Mouse (Mus musculus) adrenal gland, postnatal 14 days (tissue): ENCODE results near the gene Cyp2g1. TPM values are rescaled to one million over a fixed set of nuclear protein-coding genes. Genes with fewer than 3 reads are reported as not detected.
"Not testable (repeated sequence)": the region's sequence is repeated elsewhere in the genome, so short reads cannot be mapped to it uniquely, and the experiment has no call there.

Experiments
- DNase-seq: peaks from one replicate; pipeline ENCODE4 v3.0.0; 2021; ENCODE audit warnings: mixed read lengths
- long read RNA-seq, 2 experiments: library from polyadenylated mRNA; stranded (forward); transcript quantifications; one replicate each; pipeline ENCODE4 v2.0.0; 2021
- total RNA-seq: library from RNA; stranded (reverse); gene quantifications from 2 replicates; pipeline ENCODE4 v1.2.3, GENCODE M21; 2021

The Cyp2g1 gene
- total RNA-seq: 1.6 TPM in 1 of 2 replicates, not detected in the other
- long read RNA-seq, experiment 1: 0 reads
- long read RNA-seq, experiment 2: 0 reads

DNA sequence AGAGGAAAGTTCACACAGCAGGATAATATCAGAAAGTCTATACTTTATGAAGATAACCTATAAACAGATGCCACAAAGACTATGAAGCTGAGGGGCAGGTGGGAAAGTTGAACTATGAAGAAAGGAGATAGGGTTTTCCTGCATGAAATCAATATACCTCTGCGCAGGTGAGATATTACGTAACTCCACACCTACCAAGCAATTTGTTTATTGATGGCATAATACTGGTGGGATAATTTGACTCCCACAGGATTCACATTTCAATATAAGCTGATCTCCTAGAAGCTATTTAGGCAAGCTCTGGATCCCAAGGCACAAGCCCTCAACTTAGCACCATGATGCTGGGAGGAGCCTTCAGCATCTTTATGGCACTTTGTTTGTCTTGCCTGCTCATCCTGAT lies at the start of gene Cyp2g1:
TSS of gene Cyp2g1 (plus strand) at position 301 of the 400 bp plus-strand sequence.
- DNase-seq: no peak

DNA sequence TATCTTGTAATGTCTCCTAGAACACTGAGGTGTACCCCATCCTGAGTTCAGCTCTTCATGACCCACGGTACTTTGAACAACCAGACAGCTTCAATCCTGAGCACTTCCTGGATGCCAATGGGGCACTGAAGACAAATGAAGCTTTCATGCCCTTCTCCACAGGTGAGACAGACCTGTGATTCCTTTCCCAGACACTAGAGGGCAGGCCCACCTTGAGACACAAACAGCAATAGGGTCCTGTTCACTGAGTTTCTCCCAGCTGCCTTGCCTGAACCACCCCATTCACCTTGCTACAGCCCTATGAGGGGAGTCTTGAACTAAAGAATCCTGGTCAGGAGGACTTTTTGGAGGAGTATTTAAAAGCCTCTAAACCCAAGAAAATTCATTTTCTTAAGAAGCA lies 41.6 kb upstream of the Cyp2g1 start:
- DNase-seq: peak; percentile 28

DNA sequence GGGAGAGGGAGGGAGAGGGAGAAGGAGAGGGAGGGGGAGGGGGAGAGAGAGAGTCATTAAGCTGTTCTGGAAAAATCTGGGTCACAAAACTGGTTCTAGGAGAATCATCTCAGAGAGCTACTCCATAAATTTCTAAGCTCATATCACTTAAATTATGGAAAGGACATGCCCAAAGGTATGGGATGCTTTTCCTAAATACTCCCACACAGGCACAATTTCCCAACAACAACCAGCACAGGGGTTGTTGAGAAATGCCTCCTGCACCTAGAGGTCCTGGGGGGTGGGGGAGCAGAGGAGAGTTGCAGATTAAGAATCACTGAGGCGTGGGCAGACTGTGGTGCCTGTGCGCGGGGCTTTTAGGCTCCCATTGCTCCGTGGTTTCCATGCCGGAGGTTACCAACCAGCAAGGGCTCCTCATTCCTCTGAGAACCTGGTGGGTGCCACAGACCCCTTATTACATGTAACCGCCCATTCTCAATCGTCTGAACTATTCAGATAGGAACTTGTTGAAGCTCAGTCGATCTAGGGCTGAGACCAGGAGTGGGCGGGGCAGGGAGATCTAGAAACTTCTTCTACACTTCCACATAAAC lies 38.7 kb upstream of the Cyp2g1 start:
- no peak for DNase-seq

DNA sequence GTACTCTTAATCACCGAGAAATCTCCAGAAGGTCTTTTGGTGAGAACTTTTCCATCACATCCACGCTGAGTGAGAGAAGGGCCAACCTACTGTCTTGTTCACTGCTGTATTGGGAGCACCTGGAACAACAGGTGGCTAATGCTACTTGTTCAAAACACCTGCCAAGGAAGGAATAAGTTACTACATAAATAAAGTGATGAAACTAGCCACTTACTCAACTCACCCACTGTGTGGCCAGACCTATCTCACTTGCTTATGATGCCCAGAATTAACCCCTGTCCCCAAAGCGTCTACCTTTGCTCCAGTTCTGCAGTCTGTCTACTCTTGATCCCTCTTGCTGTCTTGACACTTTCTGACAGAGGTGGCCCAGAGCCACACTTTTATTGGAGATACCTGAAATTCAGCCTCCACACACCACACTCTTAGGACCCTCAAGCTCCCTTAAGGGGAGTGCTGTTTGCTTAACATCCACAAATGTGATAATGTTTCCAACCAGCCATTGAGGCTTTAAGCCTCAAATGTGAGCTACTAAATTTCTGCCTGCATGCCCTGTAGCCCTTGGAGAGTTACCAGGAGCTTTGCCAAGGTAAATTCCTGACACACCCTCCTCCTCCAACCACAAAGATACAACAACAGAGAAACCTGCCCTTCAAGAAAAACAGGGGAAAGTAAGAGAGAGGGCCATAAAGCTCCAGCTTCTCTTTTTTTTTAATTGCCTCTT lies 35.7 kb upstream of the Cyp2g1 start:
- no peak for DNase-seq

DNA sequence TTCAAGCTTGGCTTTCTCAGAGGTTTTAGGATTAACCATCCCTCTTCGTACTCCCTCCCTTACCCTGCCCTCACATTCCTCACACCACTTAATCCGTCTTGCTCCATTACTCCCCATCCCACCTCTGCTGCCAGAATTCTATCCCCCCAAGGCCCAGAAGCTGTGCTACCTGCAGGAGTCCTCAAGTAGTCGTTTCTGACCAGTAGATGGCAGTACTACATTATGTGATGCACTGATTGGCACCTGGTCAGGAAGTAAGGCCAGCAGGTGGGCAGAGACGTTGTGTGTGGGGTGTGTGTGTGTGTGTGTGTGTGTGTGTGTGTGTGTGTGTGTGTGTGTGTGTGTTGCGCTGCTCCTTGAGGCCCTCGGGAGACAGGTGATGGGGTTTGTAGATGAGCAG lies 32.8 kb upstream of the Cyp2g1 start:
- no peak for DNase-seq

DNA sequence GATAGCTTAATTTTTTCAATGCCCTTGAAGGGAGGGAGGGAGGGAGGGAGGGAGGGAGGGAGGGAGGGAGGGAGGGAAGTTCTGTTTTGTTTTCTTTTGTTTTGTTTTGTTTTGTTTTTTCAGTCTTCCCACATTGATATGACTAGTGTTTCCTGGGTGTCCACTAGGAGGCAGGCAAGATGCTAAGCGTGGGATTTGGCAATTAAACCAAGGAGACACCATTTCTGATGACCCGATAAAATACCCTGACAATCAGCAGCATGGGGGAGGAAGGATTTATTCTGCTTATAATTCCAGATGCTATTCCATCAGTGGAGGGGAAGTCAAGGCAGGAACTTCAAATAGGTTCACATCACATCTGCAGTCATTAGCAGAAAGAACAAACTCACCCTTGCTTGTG lies 30.9 kb upstream of the Cyp2g1 start:
- peak; percentile 14 for DNase-seq

DNA sequence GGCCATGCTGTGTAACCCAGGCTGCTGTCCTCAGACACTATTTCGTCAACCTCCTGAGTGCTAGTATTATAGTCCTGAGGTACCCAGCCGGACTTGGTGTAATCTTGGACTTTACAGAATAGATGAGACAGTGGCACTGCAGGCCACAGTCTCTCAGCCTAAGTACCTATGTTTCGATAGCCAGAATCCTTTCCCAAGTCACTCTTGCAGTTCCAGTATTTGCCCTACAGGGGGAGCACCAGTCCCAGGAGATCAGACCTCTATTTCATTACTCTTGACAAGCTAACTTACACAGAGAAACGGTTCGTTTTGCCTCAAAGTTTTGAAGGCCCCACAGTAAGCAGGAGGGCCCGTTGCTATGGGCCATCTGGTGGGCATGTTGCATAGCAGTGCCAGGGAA lies 30.2 kb upstream of the Cyp2g1 start:
- peak; percentile 74 for DNase-seq

DNA sequence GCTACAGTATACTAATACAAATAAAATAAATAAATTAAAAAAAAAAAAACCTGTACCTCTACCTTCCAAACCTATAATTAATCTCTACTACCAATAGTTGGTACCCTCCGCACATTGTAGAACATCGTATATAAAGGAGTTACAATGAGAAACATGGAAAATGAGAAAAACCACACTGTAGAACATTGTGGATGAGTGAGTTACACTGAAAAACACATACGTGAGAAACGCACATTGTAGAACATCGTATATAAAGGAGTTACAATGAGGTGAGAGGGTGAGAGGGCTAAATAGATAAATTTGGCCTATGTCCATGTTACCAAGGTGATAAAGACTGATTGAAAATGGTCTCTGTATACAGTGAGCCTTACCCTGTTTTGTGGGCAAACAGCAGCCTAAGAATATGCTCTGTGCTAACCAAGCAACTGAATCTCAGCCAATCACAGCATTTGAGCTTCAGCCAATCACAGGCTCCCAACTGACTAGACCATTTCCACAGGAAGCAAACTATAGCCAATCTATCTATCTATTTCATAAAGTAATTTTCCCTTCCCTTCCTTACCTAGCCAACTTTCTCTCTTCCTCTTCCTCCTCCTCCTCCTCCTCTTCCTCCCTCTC lies 28.8 kb upstream of the Cyp2g1 start:
- DNase-seq: no peak

DNA sequence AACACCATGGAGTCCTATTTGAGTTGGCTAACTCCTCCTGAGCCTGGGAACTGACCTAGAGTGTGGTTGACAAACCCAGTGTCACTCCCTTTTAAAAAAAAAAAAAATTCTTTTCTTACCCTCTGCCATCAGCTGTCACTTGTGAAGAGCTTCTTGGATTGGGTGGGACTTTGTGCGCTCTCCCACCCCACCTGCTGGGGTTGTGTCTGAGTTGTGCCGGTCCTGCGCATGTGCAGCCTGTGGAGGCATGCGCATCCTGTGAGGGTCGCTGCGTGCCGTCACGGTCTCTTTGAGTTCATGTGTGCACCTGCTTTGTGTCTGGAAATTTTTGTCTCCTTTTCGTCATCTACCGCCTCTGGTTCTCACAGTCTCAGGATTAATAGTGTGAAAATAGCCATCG lies 28.2 kb upstream of the Cyp2g1 start:
- no peak for DNase-seq

DNA sequence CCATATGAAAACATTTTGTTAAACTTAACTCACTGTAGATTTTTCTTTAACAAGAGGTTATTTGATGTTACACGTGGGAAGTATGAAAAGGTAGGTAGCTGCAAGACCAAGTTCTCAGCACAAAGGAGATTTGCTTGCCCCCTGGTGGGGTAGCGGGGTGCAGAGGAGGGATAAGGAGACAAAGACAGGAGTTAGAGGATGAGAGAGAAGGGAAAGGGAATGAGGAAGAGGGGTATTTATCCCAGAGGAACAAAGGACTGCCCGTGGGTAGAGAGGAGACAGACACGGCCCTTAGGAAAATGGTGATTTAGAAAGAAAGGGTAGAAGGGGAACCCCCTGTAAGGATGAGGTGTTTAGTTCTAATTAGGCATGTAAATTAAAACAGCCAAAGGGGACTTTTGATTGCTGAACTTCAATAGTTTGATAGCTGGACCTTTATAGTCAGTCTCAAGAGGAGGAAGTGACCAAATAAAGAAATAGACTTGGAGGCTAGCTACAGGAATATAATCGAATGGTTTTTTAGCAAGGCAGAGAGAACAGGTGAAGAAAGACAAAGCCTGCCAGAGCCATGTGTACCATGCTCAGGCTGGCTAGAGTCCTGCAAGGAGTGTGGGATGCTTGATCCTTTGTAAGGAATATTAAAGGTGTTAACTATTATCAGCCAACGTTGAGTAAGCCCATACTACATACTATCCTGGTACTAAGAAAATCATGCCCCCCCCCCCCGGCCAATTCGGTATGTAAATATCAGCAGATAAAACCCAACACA lies 27.5 kb upstream of the Cyp2g1 start:
- DNase-seq: no peak

DNA sequence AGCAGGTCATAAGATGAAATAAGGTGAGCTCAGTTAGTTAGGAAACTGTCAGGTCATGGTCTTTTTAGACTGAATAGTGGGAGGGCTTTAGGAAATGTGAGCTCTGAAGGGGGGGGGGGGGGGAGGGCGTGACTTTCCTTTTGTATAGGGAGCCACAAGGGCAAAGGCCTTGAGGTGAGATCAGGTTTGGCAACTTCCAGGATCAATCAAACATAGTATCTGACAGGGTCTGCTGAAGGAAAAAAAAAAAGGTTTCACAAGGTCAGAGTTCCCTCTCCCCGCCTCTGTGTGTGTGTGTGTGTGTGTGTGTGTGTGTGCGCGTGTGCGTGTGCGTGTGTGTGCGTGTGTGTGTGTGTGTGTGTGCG lies 26.9 kb upstream of the Cyp2g1 start:
- DNase-seq: no peak

DNA sequence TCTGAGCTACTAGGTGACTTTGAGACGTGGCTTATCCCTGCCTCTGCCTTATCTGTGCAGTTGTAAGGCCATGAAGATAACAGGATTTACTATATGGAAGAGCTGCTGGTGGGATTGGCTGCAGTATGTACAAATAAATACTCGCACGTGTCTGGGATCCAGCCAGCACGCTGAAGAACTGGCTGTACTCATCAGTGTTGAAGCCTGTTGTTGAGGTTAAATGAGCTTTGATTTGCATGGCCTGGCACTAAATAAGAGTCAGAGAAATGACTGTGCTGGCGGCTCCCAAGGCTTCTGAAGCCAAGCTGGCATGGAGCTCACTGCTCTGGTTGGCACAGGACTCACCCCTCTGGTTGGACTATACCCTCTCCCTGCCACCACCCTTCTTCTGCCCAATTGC lies 25.5 kb upstream of the Cyp2g1 start:
- DNase-seq: peak; percentile 78

DNA sequence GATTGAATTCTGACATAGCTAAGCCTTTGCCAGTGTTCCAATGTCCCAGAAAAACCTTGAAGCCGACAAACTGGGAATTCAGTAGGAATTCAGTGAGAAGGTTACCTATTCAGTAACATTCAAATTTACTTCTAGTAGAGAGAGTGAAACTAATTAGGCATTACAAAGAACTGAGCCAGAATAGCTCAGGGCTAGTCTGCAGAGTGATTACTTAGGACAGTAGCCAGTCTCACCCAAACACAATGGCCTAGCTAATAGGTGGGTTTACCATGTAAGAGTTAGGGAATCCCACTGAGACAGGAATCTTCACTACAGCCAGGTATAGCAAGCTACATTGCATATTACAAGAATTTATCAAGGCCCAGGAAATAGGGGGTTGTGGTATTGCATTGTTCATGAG lies 22.7 kb upstream of the Cyp2g1 start:
- DNase-seq: not testable (repeated sequence)

DNA sequence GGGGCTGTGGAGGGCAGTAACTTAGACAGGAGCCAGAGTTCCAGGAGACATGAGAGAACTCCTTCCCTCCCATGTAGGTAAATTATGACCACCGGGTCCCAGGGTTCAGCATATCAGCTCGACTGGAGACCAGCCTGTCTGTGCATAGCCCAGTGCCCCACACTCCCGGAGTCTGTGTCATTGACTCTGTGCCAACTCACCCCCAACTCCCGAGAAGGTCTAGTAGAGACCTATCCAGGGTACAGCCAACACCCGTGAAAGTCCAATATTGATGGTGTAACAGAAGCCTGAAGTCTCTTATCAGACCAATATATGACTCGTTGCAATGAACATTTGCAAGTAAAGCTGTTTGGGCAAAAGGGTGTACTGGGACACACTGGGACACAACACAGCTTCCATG lies 18.7 kb upstream of the Cyp2g1 start:
- no peak for DNase-seq

DNA sequence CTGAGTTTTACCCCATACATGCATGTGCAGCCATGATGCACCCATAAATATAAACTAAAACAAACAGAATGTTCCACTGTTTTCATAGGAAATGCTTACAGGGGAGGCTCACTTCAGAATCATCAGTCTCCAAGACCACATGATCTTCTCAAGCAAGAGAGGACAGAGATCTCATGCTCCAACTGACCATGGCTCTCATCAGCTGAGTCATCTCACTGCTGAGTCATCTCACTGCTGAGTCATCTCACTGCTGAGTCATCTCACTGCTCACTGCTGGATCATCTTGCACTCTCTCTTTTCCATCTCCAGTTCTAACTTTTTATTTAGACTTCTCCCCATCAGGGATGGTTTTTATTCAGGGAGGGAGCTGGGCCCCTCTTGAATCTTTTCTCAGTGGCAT lies 8.6 kb upstream of the Cyp2g1 start:
- peak; percentile 26 for DNase-seq

DNA sequence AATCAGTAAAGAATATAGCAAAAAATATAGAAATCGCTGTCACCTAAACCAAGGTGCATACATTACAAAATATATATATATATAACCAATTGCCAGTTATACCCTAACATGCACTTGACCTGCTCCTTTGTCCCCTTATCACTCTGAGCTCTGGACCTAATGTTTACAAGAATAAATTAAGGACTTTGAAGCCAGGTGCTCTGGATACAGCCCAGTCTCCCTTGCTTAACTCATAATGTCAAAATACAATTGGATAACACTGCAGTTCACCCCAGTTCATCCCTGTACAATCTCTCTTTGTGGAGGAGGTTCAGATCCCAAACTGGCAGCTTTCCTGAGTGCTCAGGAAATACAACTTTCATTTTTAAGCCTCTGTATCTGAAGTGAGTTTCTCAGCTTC lies 7.7 kb upstream of the Cyp2g1 start:
- no peak for DNase-seq

DNA sequence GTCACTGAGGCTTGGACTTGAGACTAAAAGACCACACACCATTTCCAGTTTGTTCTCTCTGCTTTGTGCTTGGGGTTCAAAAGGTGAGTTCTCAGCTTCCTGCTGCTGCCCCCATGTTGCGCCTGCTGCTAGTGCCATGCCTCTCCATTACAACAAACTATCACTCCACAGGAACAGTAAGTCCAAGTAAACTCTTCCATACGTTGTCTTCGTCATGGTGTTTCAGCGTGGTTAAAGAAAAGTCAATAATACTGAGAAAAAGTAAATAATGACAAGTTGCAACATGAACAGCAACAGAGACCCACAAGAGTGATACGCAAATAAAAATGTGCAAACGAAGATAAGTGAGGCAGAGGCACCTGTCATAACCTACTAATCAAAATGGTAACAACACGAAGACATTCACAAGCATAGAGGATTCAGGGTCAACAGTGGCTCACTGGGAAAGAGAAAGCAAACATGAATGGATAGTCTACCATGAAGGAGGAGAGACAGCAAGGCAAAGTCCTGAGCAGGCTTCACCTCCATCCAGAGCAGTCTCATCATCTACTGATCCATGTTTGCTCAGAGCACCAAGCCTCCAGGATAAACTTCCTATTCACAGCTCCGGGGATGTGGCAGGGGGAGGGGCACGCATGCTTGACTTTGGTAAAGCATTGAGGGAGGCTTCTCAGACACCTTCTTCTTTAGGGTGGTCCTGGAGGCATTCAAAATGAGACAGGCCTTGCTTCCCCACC lies 23.0 kb downstream of the Cyp2g1 start:
- not testable (repeated sequence) for DNase-seq

DNA sequence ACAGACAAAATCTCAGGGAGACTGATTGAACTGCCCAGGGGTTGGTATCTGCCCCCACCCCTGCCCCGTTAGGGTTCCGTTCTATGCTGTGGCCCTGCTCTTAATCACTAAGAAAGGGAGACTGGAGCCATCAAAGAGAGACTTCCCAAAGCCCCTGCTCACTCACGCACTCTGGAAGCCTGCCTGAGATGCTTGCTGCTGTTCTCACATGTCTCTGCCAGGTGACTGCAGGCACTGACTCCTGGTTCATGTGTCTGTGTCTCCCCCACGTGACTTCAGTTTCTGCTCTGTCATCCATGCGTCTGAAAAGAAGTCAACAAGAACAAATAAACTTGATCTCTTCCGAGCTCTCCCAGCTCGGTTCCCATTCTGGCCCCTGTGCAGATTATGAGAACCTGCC lies 24.0 kb downstream of the Cyp2g1 start:
- not testable (repeated sequence) for DNase-seq

DNA sequence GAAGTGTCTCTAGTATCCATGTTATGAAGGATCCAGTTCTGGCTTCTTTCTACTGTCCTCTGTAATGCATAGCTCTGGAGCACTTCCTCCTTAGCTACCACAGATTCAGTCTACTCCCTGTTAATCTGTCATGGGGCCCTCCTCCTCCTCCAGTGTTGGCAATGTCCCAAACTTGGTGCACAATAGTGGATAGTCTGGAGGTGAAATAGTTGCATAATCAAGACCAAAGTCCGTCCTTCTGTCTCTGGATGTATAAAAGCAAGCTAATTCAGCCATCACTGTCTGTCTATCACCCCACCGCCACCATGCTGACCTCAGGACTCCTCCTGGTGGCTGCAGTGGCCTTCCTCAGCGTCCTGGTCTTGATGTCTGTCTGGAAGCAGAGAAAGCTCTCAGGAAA lies 26.4 kb downstream of the Cyp2g1 start, which contains the start of gene Cyp2a5:
TSS of gene Cyp2a5 (plus strand) at position 247 of the 400 bp plus-strand sequence.
- not testable (repeated sequence) for DNase-seq

DNA sequence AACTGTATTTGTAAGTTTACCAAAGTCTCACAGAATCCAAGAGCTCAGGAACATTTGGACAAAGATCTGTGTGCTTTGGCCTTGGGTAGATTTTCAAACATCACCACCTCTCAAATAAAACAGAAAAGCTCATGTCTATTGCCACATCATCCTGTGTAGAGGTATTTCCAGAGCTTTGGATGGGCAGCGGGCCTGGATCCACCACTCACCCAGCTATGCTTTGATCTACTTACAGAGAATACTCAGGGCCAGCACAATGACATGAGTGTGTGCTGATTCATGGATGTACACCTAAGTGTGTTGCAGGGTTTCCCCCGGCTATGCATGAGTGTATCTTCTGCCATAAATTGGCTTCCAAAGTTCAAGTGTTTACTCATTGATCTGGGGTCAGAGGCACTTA lies 34.7 kb downstream of the Cyp2g1 start:
- DNase-seq: not testable (repeated sequence)

DNA sequence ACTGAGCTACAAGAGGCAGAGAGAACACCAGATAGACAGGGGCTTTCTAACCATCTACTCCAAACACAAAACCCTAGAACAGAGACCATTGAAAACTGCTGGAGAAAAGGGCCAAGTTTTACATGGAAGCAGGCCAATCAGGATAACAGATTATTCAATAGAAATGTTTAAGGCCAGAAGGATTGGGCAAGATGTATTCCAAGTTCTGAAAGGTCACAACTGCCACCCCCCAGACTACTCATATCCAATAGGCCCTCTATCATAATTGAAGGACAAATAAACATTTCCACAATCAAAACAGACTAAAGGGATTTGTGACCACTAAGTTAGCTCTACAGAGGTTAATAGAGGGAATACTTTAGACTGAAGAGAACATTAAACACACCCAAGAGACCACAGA lies 41.4 kb downstream of the Cyp2g1 start:
- peak; percentile 12 for DNase-seq
